Mouse (Mus musculus) heart, postnatal 36 days (tissue): ENCODE measurements around the gene Zfp213. TPM values are rescaled to one million over a fixed set of nuclear protein-coding genes. Genes with fewer than 3 reads are reported as not detected.
"Not testable (repeated sequence)": the region's sequence is repeated elsewhere in the genome, so short reads cannot be mapped to it uniquely, and the experiment has no call there.

Source experiments
- DNase-seq, 2 experiments: peaks; one replicate each; pipeline ENCODE4 v3.0.0; 2021 to 2022
- intact Hi-C: fragments of 180-260 bp; cut with DNase I; formaldehyde crosslinking; loops from one replicate; pipeline ENCODE4 v1.15.1; 2025
- total RNA-seq, 2 experiments: library from RNA; stranded (reverse); gene quantifications; 2 replicates each; pipeline ENCODE4 v1.2.3; 2021

Zfp213 gene
- total RNA-seq, 2 experiments from 2014 or later, result 4.9 to 5.1 TPM

- peak; percentile 92 to 93 for DNase-seq
- intact Hi-C loops, result loop anchor here (2.0 to 5.0 kb wide), 3 partner anchors 18 to 825 kb away; partner anchors contain the start of genes Zfp213 and Zfp40
Measured at GRCm38 (mm10) chr17:23546702-23547505, 17.1 kb downstream of the Zfp213 start.

GRCm38 (mm10) chr17:23546333-23546701 lies 17.7 kb downstream of the Zfp213 start:
- peak in 1 of 2 experiments; percentile 90 for DNase-seq
- intact Hi-C loops, result loop anchor here (2.0 to 5.0 kb wide), 3 partner anchors 18 to 826 kb away; partner anchors contain the start of genes Zfp213 and Zfp40

GRCm38 (mm10) chr17:23545841-23546240 lies 18.2 kb downstream of the Zfp213 start:
- intact Hi-C loops, result loop anchor here (2.0 to 5.0 kb wide), 3 partner anchors 19 to 826 kb away; partner anchors contain the start of genes Zfp213 and Zfp40
- DNase-seq, result no peak

GRCm38 (mm10) chr17:23544766-23545165 lies 19.3 kb downstream of the Zfp213 start:
- DNase-seq, result no peak
- intact Hi-C loops, result loop anchor here (5.0 kb wide), 2 partner anchors 352 to 828 kb away; partner anchors contain the start of gene Zfp40

- no peak for DNase-seq
- intact Hi-C loops, result no loop called here
Measured at GRCm38 (mm10) chr17:23543983-23544382, 20.1 kb downstream of the Zfp213 start.

- no peak for DNase-seq
- intact Hi-C loops, result no loop called here
Measured at GRCm38 (mm10) chr17:23543325-23543724, 20.7 kb downstream of the Zfp213 start.

- intact Hi-C loops, result no loop called here
- DNase-seq, result no peak
Measured at GRCm38 (mm10) chr17:23542835-23543234, 21.2 kb downstream of the Zfp213 start.

- no peak for DNase-seq
- intact Hi-C loops, result no loop called here
Measured at GRCm38 (mm10) chr17:23542004-23542720, 21.9 kb downstream of the Zfp213 start.

- peak in 1 of 2 experiments; percentile 1 for DNase-seq
- intact Hi-C loops, result no loop called here
Measured at GRCm38 (mm10) chr17:23540605-23541475, 23.2 kb downstream of the Zfp213 start.

- intact Hi-C loops, result no loop called here
- DNase-seq, result no peak
Measured at GRCm38 (mm10) chr17:23540106-23540505, 23.9 kb downstream of the Zfp213 start.

- DNase-seq, result no peak
- intact Hi-C loops, result no loop called here
Measured at GRCm38 (mm10) chr17:23539608-23540007, 24.4 kb downstream of the Zfp213 start.

- DNase-seq, result no peak
- intact Hi-C loops, result no loop called here
Measured at GRCm38 (mm10) chr17:23538299-23539015, 25.6 kb downstream of the Zfp213 start.

- intact Hi-C loops, result no loop called here
- no peak for DNase-seq
Measured at GRCm38 (mm10) chr17:23537554-23538255, 26.3 kb downstream of the Zfp213 start.

- intact Hi-C loops, result not testable (repeated sequence)
- DNase-seq, result peak in 1 of 2 experiments; percentile 11
Measured at GRCm38 (mm10) chr17:23535046-23535788, 28.8 kb downstream of the Zfp213 start.

GRCm38 (mm10) chr17:23533591-23534490 lies 30.2 kb downstream of the Zfp213 start:
- intact Hi-C loops, DNase-seq: not testable (repeated sequence)

GRCm38 (mm10) chr17:23531408-23531807 lies 32.6 kb downstream of the Zfp213 start:
- intact Hi-C loops, DNase-seq: not testable (repeated sequence)
